Mouse (Mus musculus) heart, embryonic 11.5 days (tissue): Measurements from ENCODE around the gene Col4a2. TPM values are rescaled to one million over a fixed set of nuclear protein-coding genes. Genes with fewer than 3 reads are reported as not detected.

Experiments
- ATAC-seq: fragments of 200-750 bp; cut with Nextera tagmentation; replicated peaks from 2 replicates; pipeline ENCODE4 v1.8.0; 2017; ENCODE audit warnings: moderate library complexity; ENCODE audit not compliant: insufficient number of reproducible peaks, low FRiP score, low TSS enrichment
- H3K27ac ChIP-seq: fragments of 300-500 bp; sonication (generic); 2 replicates; pipeline ENCODE4 v1.5.1; 2014; ENCODE audit warnings: mild to moderate bottlenecking, low read depth, low read length
- H3K27me3 ChIP-seq: fragments of 300-500 bp; sonication (generic); 2 replicates; pipeline ENCODE4 v1.6.1; 2014; ENCODE audit warnings: mild to moderate bottlenecking, low read length, mixed read lengths; ENCODE audit not compliant: control insufficient read depth, insufficient read depth
- H3K36me3 ChIP-seq: fragments of 300-500 bp; sonication (generic); 2 replicates; pipeline ENCODE4 v1.6.1; 2014; ENCODE audit warnings: mild to moderate bottlenecking, low read length, moderate library complexity, mixed read lengths; ENCODE audit not compliant: control insufficient read depth, insufficient read depth
- H3K4me1 ChIP-seq: fragments of 300-500 bp; sonication (generic); 2 replicates; pipeline ENCODE4 v1.6.1; 2014; ENCODE audit warnings: low read length; ENCODE audit not compliant: control insufficient read depth, insufficient read depth
- H3K4me2 ChIP-seq: fragments of 300-500 bp; sonication (generic); 2 replicates; pipeline ENCODE4 v1.6.1; 2014; ENCODE audit warnings: mild to moderate bottlenecking, moderate library complexity
- H3K4me3 ChIP-seq: fragments of 300-500 bp; sonication (generic); 2 replicates; pipeline ENCODE4 v1.5.1; 2014; ENCODE audit warnings: low read depth, low read length
- H3K9ac ChIP-seq: fragments of 300-500 bp; sonication (generic); 2 replicates; pipeline ENCODE4 v1.6.1; 2014; ENCODE audit warnings: mild to moderate bottlenecking, low read depth, low read length, moderate library complexity
- H3K9me3 ChIP-seq: fragments of 300-500 bp; sonication (generic); replicated peaks from 2 replicates; pipeline ENCODE4 v1.6.1; 2016; ENCODE audit warnings: low read length; ENCODE audit not compliant: control insufficient read depth
- WGBS: fragments of 180-500 bp; shearing (Covaris S2); extraction: QIAGEN DNeasy Blood & Tissue Kit; methylation state at CpG from one replicate; pipeline ENCODE4 v1.1.7; 2014; ENCODE audit not compliant: insufficient replicate concordance; 5-methylcytosine and 5-hydroxymethylcytosine counted together
- polyA plus RNA-seq: library from polyadenylated mRNA; unstranded; fragments of >200 nt; fragmentation: Nextera tagmentation; extraction: Ambion mirVana; gene quantifications from 2 replicates; pipeline ENCODE4 v1.2.1, GENCODE M21; 2014

The Col4a2 gene
- polyA plus RNA-seq, 1 experiment from 2014 or later: 40.6 TPM

DNA sequence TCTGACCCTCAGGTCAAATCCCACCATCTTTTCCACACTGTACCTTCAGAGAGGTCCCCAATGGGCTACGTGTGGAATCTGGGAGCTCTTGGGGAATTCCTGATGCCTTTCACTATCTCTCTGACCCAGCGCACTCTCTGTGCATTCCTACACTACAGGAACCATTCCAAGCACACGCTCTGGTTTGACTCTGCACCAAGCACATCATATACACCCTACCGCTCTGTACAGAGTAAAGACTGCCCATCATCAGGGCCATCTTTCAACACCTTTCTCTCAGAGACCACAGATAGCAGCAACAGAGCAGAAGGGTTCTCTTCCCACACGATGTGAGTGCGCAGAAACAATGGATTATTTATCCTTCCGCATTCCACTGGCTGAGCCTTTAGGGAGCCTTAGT is 38.2 kb upstream of the Col4a2 start:
- no peaks in the 10 kb centered on the region for H3K9me3 ChIP-seq
- no peak overlapping the region for H3K9ac ChIP-seq
- H3K4me1 ChIP-seq: peaks cover 58% of the 10 kb centered on the region
- no peaks in the 10 kb centered on the region for H3K36me3 ChIP-seq
- no peaks in the 10 kb centered on the region for H3K27me3 ChIP-seq
- peak overlapping the region; percentile 7 for H3K27ac ChIP-seq
- 0 out of 2 replicates have a peak, but pooled peaks have one; percentile 32 for ATAC-seq
- 25% methylated on average over 7 of the region's 7 CpGs for WGBS
- no peak overlapping the region for H3K4me3 ChIP-seq
- peak overlapping the region; percentile 2 for H3K4me2 ChIP-seq

- ATAC-seq: no peak
- peaks cover 63% of the 10 kb centered on the region for H3K4me1 ChIP-seq
- no peak overlapping the region for H3K4me2 ChIP-seq
- no peaks in the 10 kb centered on the region for H3K9me3 ChIP-seq
- no peak overlapping the region for H3K27ac ChIP-seq
- H3K27me3 ChIP-seq: no peaks in the 10 kb centered on the region
- WGBS: 78% methylated on average over 6 of the region's 6 CpGs
- H3K9ac ChIP-seq: no peak overlapping the region
- no peak overlapping the region for H3K4me3 ChIP-seq
- H3K36me3 ChIP-seq: no peaks in the 10 kb centered on the region
Measured at GRCm38 (mm10) chr8:11276286-11276685, 36.3 kb upstream of the Col4a2 start.

- no peak overlapping the region for H3K4me2 ChIP-seq
- H3K9ac ChIP-seq: no peak overlapping the region
- H3K9me3 ChIP-seq: no peaks in the 10 kb centered on the region
- H3K27me3 ChIP-seq: no peaks in the 10 kb centered on the region
- H3K36me3 ChIP-seq: no peaks in the 10 kb centered on the region
- WGBS: 82% methylated on average over 3 of the region's 3 CpGs
- 0 out of 2 replicates have a peak overlapping the region, but pooled peaks have one; percentile 43 for H3K27ac ChIP-seq
- H3K4me3 ChIP-seq: no peak overlapping the region
- H3K4me1 ChIP-seq: peaks cover 61% of the 10 kb centered on the region
- ATAC-seq: no peak
Measured at GRCm38 (mm10) chr8:11277602-11278051, 35.0 kb upstream of the Col4a2 start.

DNA sequence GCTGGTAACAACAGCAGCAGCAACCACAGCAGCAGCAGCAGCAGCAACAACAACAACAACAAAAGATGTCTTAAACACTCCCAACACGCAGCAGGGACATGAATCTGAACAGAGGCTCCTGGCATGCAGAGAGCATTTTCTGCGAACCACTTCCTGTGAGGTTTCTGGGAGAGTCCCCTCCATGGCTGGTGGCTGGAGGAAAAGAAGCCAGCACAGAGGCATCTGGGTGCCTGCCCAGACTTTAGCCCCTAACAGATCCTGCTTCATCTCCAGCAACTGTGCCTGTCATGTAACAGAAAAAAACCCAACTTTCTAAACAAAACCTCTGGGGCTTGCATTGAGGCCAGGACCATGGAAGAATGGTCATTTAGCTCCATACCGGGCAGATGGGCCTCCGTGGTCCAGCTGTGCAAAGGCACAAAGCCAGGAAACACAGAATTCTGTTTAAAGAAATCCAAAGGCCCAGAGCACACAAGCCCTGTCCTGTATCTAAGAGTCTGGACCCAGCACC is 34.4 kb upstream of the Col4a2 start:
- H3K27me3 ChIP-seq: no peaks in the 10 kb centered on the region
- H3K9me3 ChIP-seq: no peaks in the 10 kb centered on the region
- no peak overlapping the region for H3K4me2 ChIP-seq
- H3K4me3 ChIP-seq: no peak overlapping the region
- H3K4me1 ChIP-seq: peaks cover 63% of the 10 kb centered on the region
- no peaks in the 10 kb centered on the region for H3K36me3 ChIP-seq
- peak overlapping the region; percentile 43 for H3K27ac ChIP-seq
- 59% methylated on average over 4 of the region's 4 CpGs for WGBS
- ATAC-seq: no peak
- no peak overlapping the region for H3K9ac ChIP-seq

DNA sequence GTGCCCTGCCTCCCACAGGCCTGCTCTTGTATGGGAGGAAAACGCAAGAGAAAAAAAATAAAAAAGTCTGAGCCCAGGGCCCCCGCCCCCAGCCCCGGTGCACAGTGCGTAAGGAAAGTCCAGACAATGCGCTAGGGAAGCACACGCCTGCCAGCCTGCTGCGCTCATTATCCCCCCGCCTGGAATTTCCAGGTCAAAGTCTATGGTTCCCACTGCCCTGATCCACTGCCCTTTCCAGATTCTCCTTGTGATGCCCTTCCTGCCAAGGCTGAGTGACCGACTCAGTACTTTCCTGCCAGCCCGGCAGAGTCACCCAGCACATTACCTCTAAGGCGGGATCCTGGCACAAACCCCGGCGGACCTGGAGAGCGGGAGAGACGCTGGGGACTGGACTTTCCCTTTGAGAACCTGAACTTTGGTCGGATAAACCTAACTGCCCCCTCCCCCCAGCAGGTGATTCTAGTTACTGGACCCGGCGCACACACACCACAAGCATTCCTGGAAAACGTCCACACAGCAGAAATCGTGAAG is 33.2 kb upstream of the Col4a2 start:
- Histone ChIP-seq H3K4me2 (peak overlapping the region; percentile 40), H3K27ac (peak overlapping the region; percentile 66), H3K4me3 (no peak overlapping the region), H3K9ac (no peak overlapping the region), H3K9me3 (no peaks in the 10 kb centered on the region), H3K4me1 (peaks cover 68% of the 10 kb centered on the region), H3K36me3 (no peaks in the 10 kb centered on the region), H3K27me3 (no peaks in the 10 kb centered on the region)
- peak; percentile 40; the same call in 1 of the 2 replicates for ATAC-seq
- 48% methylated on average over 20 of the region's 20 CpGs for WGBS

DNA sequence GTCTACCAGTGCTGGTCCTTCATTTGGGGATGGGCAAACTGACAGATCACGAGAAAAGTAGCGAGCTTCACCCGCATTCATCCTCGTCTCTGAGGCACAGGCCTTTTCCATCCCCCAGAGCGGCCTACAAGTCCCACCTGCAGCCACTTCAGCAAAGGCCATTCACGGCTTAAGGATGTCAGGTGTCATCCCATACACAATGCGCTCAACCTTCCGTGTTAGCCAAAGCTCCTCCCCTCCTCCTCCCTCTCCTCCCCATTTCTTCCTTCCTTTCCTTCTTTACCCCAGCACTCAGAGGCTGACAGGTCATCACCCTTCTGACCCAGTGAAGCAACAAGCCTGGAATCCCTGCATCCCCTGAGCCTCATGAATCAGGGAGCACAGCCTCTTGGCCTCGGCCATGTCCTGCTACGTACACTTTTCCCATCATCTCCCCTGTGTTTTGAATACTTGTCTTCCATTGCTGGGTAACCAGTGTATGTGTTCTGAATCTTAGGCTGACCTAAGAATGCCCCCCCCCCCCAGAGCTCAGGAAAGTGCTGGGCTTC is 31.8 kb upstream of the Col4a2 start:
- no peak overlapping the region for H3K9ac ChIP-seq
- no peak overlapping the region for H3K4me3 ChIP-seq
- no peak for ATAC-seq
- no peaks in the 10 kb centered on the region for H3K27me3 ChIP-seq
- H3K36me3 ChIP-seq: no peaks in the 10 kb centered on the region
- H3K4me1 ChIP-seq: peaks cover 56% of the 10 kb centered on the region
- no peak overlapping the region for H3K4me2 ChIP-seq
- no peak overlapping the region for H3K27ac ChIP-seq
- WGBS: 72% methylated on average over 10 of the region's 10 CpGs
- H3K9me3 ChIP-seq: no peaks in the 10 kb centered on the region

- no peak overlapping the region for H3K4me3 ChIP-seq
- H3K9me3 ChIP-seq: no peaks in the 10 kb centered on the region
- no peaks in the 10 kb centered on the region for H3K36me3 ChIP-seq
- no peak for ATAC-seq
- no peak overlapping the region for H3K9ac ChIP-seq
- peaks cover 52% of the 10 kb centered on the region for H3K4me1 ChIP-seq
- H3K27me3 ChIP-seq: no peaks in the 10 kb centered on the region
- no peak overlapping the region for H3K27ac ChIP-seq
- WGBS: 79% methylated on average over 10 of the region's 10 CpGs
- H3K4me2 ChIP-seq: no peak overlapping the region
Measured at GRCm38 (mm10) chr8:11282139-11282538, 30.5 kb upstream of the Col4a2 start.

GRCm38 (mm10) chr8:11282696-11283095 is 29.9 kb upstream of the Col4a2 start:
- Histone ChIP-seq H3K27ac (no peak overlapping the region), H3K4me1 (peaks cover 50% of the 10 kb centered on the region), H3K4me3 (no peak overlapping the region), H3K4me2 (no peak overlapping the region), H3K9me3 (no peaks in the 10 kb centered on the region), H3K9ac (no peak overlapping the region), H3K36me3 (no peaks in the 10 kb centered on the region), H3K27me3 (no peaks in the 10 kb centered on the region)
- 80% methylated on average over 7 of the region's 7 CpGs for WGBS
- no peak for ATAC-seq

- Histone ChIP-seq H3K4me2 (no peak overlapping the region), H3K36me3 (no peaks in the 10 kb centered on the region), H3K27ac (no peak overlapping the region), H3K9ac (no peak overlapping the region), H3K27me3 (no peaks in the 10 kb centered on the region), H3K4me1 (peaks cover 45% of the 10 kb centered on the region), H3K4me3 (no peak overlapping the region), H3K9me3 (no peaks in the 10 kb centered on the region)
- 56% methylated on average over 10 of the region's 10 CpGs for WGBS
- no peak for ATAC-seq
Measured at GRCm38 (mm10) chr8:11283217-11283616, 29.4 kb upstream of the Col4a2 start.
